Mouse (Mus musculus) heart, embryonic 16.5 days (tissue): ENCODE results near the gene Pias1. TPM values are rescaled to one million over a fixed set of nuclear protein-coding genes. Genes with fewer than 3 reads are reported as not detected.

Experiments
- ATAC-seq: fragments of 200-750 bp; cut with Nextera tagmentation; replicated peaks from 2 replicates; pipeline ENCODE4 v1.8.0; 2017; ENCODE audit warnings: moderate number of reproducible peaks; ENCODE audit not compliant: insufficient read depth, low FRiP score; ENCODE audit errors: extremely low read depth
- H3K27ac ChIP-seq: fragments of 300-500 bp; sonication (generic); 2 replicates; pipeline ENCODE4 v1.5.1; 2014; ENCODE audit warnings: mild to moderate bottlenecking, low read length, control low read depth, moderate library complexity
- H3K27me3 ChIP-seq: fragments of 300-500 bp; sonication (generic); 2 replicates; pipeline ENCODE4 v1.6.1; 2014; ENCODE audit warnings: low read length, mixed read lengths; ENCODE audit not compliant: control insufficient read depth, insufficient read depth
- H3K36me3 ChIP-seq: fragments of 300-500 bp; sonication (generic); 2 replicates; pipeline ENCODE4 v1.6.1; 2014; ENCODE audit not compliant: control insufficient read depth, insufficient read depth
- H3K4me1 ChIP-seq: fragments of 300-500 bp; sonication (generic); 2 replicates; pipeline ENCODE4 v1.6.1; 2014; ENCODE audit warnings: low read length, mixed read lengths; ENCODE audit not compliant: control insufficient read depth, insufficient read depth
- H3K4me2 ChIP-seq: fragments of 300-500 bp; sonication (generic); 2 replicates; pipeline ENCODE4 v1.6.1; 2014; ENCODE audit warnings: low read depth, mild to moderate bottlenecking, control low read depth, low read length
- H3K4me3 ChIP-seq: fragments of 300-500 bp; sonication (generic); 2 replicates; pipeline ENCODE4 v1.5.1; 2014; ENCODE audit warnings: mild to moderate bottlenecking, control low read depth, low read length
- H3K9ac ChIP-seq: fragments of 300-500 bp; sonication (generic); 2 replicates; pipeline ENCODE4 v1.6.1; 2014; ENCODE audit warnings: low read length, control low read depth
- H3K9me3 ChIP-seq: fragments of 300-500 bp; sonication (generic); replicated peaks from 2 replicates; pipeline ENCODE4 v1.6.1; 2016; ENCODE audit warnings: low read length; ENCODE audit not compliant: control insufficient read depth
- WGBS: fragments of 180-500 bp; shearing (Covaris S2); extraction: QIAGEN DNeasy Blood & Tissue Kit; methylation state at CpG from one replicate; pipeline ENCODE4 v1.1.7; 2014; 5-methylcytosine and 5-hydroxymethylcytosine counted together
- polyA plus RNA-seq: library from polyadenylated mRNA; unstranded; fragments of >200 nt; fragmentation: Nextera tagmentation; extraction: Ambion mirVana; gene quantifications from 2 replicates; pipeline ENCODE4 v1.2.1, GENCODE M21; 2015

Pias1 gene
- polyA plus RNA-seq, 1 experiment from 2014 or later, result 42.0 TPM

GRCm38 (mm10) chr9:62990134-62990533 is 2.4 kb upstream of the Pias1 start:
- Histone ChIP-seq H3K9ac (no peak overlapping the region), H3K4me2 (no peak overlapping the region), H3K4me3 (no peak overlapping the region), H3K27me3 (no peaks in the 10 kb centered on the region), H3K27ac (no peak overlapping the region), H3K9me3 (no peaks in the 10 kb centered on the region; the same call in 1 of the 2 replicates), H3K36me3 (no peaks in the 10 kb centered on the region), H3K4me1 (no peaks in the 10 kb centered on the region)
- WGBS, result 93% methylated on average over 3 of the region's 3 CpGs
- no peak for ATAC-seq

- ATAC-seq, result peak; percentile 97
- Histone ChIP-seq H3K4me1 (peaks cover 6% of the 10 kb centered on the region), H3K36me3 (no peaks in the 10 kb centered on the region), H3K27ac (peak overlapping the region; percentile 97), H3K9ac (peak overlapping the region; percentile 97), H3K27me3 (no peaks in the 10 kb centered on the region), H3K4me2 (peak overlapping the region; percentile 79), H3K4me3 (peak overlapping the region; percentile 93), H3K9me3 (no peaks in the 10 kb centered on the region; the same call in 1 of the 2 replicates)
- WGBS, result under 1% methylated on average over 38 of the region's 38 CpGs
Observed at GRCm38 (mm10) chr9:62980777-62981202, 6.9 kb downstream of the Pias1 start.

- Histone ChIP-seq H3K4me3 (peak overlapping the region; percentile 93), H3K9ac (peak overlapping the region; percentile 97), H3K4me1 (peaks cover 6% of the 10 kb centered on the region), H3K9me3 (no peaks in the 10 kb centered on the region), H3K27ac (peak overlapping the region; percentile 97), H3K36me3 (no peaks in the 10 kb centered on the region), H3K4me2 (peak overlapping the region; percentile 71), H3K27me3 (no peaks in the 10 kb centered on the region)
- 1% methylated on average over 57 of the region's 63 CpGs for WGBS
- ATAC-seq, result peak; percentile 68
Observed at GRCm38 (mm10) chr9:62980162-62980776, 7.5 kb downstream of the Pias1 start.

- Histone ChIP-seq H3K27ac (peak overlapping the region; percentile 97), H3K4me3 (peak overlapping the region; percentile 93), H3K9me3 (no peaks in the 10 kb centered on the region), H3K27me3 (no peaks in the 10 kb centered on the region), H3K4me1 (peaks cover 6% of the 10 kb centered on the region), H3K9ac (peak overlapping the region; percentile 97), H3K36me3 (no peaks in the 10 kb centered on the region), H3K4me2 (peak overlapping the region; percentile 71)
- no peak for ATAC-seq
- 4% methylated on average over 17 of the region's 17 CpGs for WGBS
Observed at GRCm38 (mm10) chr9:62979461-62980161, 8.1 kb downstream of the Pias1 start.

GRCm38 (mm10) chr9:62977152-62977551 is 10.6 kb downstream of the Pias1 start:
- no peaks in the 10 kb centered on the region for H3K27me3 ChIP-seq
- no peaks in the 10 kb centered on the region for H3K9me3 ChIP-seq
- no peak overlapping the region for H3K27ac ChIP-seq
- H3K9ac ChIP-seq, result no peak overlapping the region
- 68% methylated on average over 4 of the region's 4 CpGs for whole genome bisulfite sequencing
- no peak for ATAC-seq
- H3K4me3 ChIP-seq, result no peak overlapping the region
- H3K4me1 ChIP-seq, result peaks cover 12% of the 10 kb centered on the region
- 0 out of 2 replicates have a peak, but pooled peaks cover 2% of the 10 kb centered on the region for H3K36me3 ChIP-seq
- H3K4me2 ChIP-seq, result no peak overlapping the region

- 0 out of 2 replicates have a peak, but pooled peaks cover 2% of the 10 kb centered on the region for H3K36me3 ChIP-seq
- no peak for ATAC-seq
- no peak overlapping the region for H3K4me2 ChIP-seq
- H3K9me3 ChIP-seq, result no peaks in the 10 kb centered on the region
- 53% methylated on average over 2 of the region's 2 CpGs for WGBS
- no peak overlapping the region for H3K4me3 ChIP-seq
- no peaks in the 10 kb centered on the region for H3K27me3 ChIP-seq
- H3K4me1 ChIP-seq, result peaks cover 12% of the 10 kb centered on the region
- no peak overlapping the region for H3K9ac ChIP-seq
- H3K27ac ChIP-seq, result no peak overlapping the region
Observed at GRCm38 (mm10) chr9:62975830-62976229, 11.9 kb downstream of the Pias1 start.

GRCm38 (mm10) chr9:62974439-62974838 is 13.3 kb downstream of the Pias1 start:
- Histone ChIP-seq H3K4me2 (no peak overlapping the region), H3K4me1 (peaks cover 18% of the 10 kb centered on the region), H3K36me3 (0 out of 2 replicates have a peak, but pooled peaks cover 2% of the 10 kb centered on the region), H3K9me3 (no peaks in the 10 kb centered on the region), H3K27ac (no peak overlapping the region), H3K27me3 (no peaks in the 10 kb centered on the region), H3K9ac (no peak overlapping the region), H3K4me3 (no peak overlapping the region)
- WGBS, result 94% methylated on average over 2 of the region's 2 CpGs
- no peak for ATAC-seq

GRCm38 (mm10) chr9:62972073-62972745 is 15.5 kb downstream of the Pias1 start:
- no peaks in the 10 kb centered on the region for H3K27me3 ChIP-seq
- ATAC-seq, result peak; percentile 92
- no peak overlapping the region for H3K4me3 ChIP-seq
- H3K4me2 ChIP-seq, result 0 out of 2 replicates have a peak overlapping the region, but pooled peaks have one; percentile 16
- peak overlapping the region; percentile 73 for H3K27ac ChIP-seq
- 0 out of 2 replicates have a peak, but pooled peaks cover 2% of the 10 kb centered on the region for H3K36me3 ChIP-seq
- H3K9me3 ChIP-seq, result no peaks in the 10 kb centered on the region
- 44% methylated on average over 10 of the region's 10 CpGs for WGBS
- H3K4me1 ChIP-seq, result peaks cover 29% of the 10 kb centered on the region
- H3K9ac ChIP-seq, result no peak overlapping the region

GRCm38 (mm10) chr9:62970345-62970744 is 17.4 kb downstream of the Pias1 start:
- 0 out of 2 replicates have a peak, but pooled peaks cover 2% of the 10 kb centered on the region for H3K36me3 ChIP-seq
- no peak overlapping the region for H3K27ac ChIP-seq
- H3K4me1 ChIP-seq, result peaks cover 29% of the 10 kb centered on the region
- H3K27me3 ChIP-seq, result no peaks in the 10 kb centered on the region
- H3K4me2 ChIP-seq, result no peak overlapping the region
- H3K9ac ChIP-seq, result no peak overlapping the region
- H3K4me3 ChIP-seq, result no peak overlapping the region
- H3K9me3 ChIP-seq, result no peaks in the 10 kb centered on the region
- no peak for ATAC-seq
